Mouse (Mus musculus): ENCODE measurements at regions not wholly inside any gene's neighbourhood (a gene's known extent, or its start where the extent isn't known, plus 50 kb on each side); places are given as distances from the start of the nearest gene placed in this dataset.
"Not testable (repeated sequence)": the region's sequence is repeated elsewhere in the genome, so short reads cannot be mapped to it uniquely, and the experiment has no call there.

DNA sequence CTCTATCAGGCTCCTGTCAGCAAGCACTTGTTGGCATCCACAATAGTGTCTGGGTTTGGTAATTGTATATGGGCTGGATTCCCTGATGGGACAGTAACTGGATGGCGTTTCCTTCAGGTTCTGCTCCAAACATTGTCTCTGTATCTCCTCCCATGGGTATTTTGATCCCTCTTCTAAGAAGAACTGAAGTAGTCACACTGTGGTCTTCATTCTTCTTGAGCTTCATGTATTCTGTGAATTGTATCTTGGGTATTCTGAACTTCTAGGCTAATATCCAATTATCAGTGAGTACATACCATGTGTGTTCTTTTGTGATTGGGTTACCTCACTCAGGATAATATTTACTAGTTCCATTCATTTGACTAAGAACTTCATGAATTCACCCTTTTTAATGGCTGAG, 119.2 kb upstream of the Gm21119 start:
- WGBS: no CpG with 5 or more reads among the region's 1 CpGs
- H3K36me3 ChIP-seq (ENCODE audit: control insufficient read depth, insufficient read depth, low read length); H3K4me1 ChIP-seq (ENCODE audit: control insufficient read depth, insufficient read depth, low read length); DNase-seq; H3K27me3 ChIP-seq (ENCODE audit: control insufficient read depth, insufficient read depth, low read length); H3K27ac ChIP-seq (replicated peaks; ENCODE audit: low read depth, low read length); ATAC-seq (ENCODE audit: low FRiP score, low TSS enrichment); H3K4me2 ChIP-seq (ENCODE audit: low read length); H3K4me3 ChIP-seq (replicated peaks; ENCODE audit: low read depth, low read length); H3K9me3 ChIP-seq (ENCODE audit: control insufficient read depth, low read length); H3K9ac ChIP-seq (replicated peaks; ENCODE audit: low read length): not testable (repeated sequence)

DNA sequence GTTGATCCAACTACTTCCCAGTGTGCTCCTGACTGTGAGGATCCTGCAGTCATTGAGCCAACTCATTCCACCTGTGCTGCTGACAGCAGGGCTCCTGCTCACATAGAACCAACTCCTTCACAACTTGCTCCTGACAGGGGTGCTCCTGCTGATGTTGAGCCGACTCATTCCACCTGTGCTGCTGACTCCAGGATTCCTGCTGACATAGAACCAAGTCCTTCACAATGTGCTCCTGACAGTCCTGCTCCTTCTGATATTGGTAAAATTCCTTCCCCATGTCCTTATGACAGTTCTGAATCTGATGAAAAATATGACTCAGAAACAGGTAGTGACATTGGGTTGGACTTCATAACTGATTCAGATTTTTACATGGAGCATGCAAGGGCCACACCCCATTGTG, 100.8 kb upstream of the Gm21119 start:
- not testable (repeated sequence) for H3K36me3 ChIP-seq (ENCODE audit: control insufficient read depth, insufficient read depth, low read length); H3K27ac ChIP-seq (replicated peaks; ENCODE audit: low read depth, low read length); H3K27me3 ChIP-seq (ENCODE audit: control insufficient read depth, insufficient read depth, low read length); H3K9me3 ChIP-seq (ENCODE audit: control insufficient read depth, low read length); DNase-seq; H3K9ac ChIP-seq (replicated peaks; ENCODE audit: low read length); H3K4me1 ChIP-seq (ENCODE audit: control insufficient read depth, insufficient read depth, low read length); ATAC-seq (ENCODE audit: low FRiP score, low TSS enrichment); H3K4me3 ChIP-seq (replicated peaks; ENCODE audit: low read depth, low read length); H3K4me2 ChIP-seq (ENCODE audit: low read length)
- WGBS: 82% methylated on average over 1 of the region's 1 CpGs

DNA sequence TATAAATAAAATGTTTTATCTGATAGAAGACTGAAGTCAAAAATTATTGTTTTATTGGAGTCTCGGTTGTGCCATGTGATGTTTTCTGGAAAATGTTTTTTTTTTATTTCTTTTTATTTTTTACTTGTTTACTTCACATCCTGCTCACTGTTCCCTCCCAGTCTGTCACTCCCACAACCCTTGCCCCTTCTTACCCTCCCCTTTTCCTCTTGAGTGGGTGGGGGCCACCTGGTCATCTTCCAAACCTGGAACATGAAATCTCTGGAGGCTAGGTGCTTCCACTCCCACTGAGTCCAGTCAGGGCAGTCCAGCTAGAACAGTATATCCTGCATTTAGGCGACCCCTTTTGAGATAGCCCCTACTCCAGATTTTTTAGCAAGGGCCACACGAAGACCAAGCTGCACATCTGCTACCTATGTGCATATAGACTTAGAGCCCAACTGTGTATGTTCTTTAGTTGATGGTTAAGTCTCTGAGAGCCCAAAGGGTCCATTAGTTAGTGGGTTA, 98.3 kb upstream of the Gm21119 start:
- not testable (repeated sequence) for H3K9me3 ChIP-seq (ENCODE audit: control insufficient read depth, low read length); H3K27me3 ChIP-seq (ENCODE audit: control insufficient read depth, insufficient read depth, low read length); H3K27ac ChIP-seq (replicated peaks; ENCODE audit: low read depth, low read length); H3K4me3 ChIP-seq (replicated peaks; ENCODE audit: low read depth, low read length); H3K9ac ChIP-seq (replicated peaks; ENCODE audit: low read length); H3K4me2 ChIP-seq (ENCODE audit: low read length); H3K4me1 ChIP-seq (ENCODE audit: control insufficient read depth, insufficient read depth, low read length); H3K36me3 ChIP-seq (ENCODE audit: control insufficient read depth, insufficient read depth, low read length); ATAC-seq (ENCODE audit: low FRiP score, low TSS enrichment); DNase-seq
- 70% methylated on average over 2 of the region's 3 CpGs for WGBS

DNA sequence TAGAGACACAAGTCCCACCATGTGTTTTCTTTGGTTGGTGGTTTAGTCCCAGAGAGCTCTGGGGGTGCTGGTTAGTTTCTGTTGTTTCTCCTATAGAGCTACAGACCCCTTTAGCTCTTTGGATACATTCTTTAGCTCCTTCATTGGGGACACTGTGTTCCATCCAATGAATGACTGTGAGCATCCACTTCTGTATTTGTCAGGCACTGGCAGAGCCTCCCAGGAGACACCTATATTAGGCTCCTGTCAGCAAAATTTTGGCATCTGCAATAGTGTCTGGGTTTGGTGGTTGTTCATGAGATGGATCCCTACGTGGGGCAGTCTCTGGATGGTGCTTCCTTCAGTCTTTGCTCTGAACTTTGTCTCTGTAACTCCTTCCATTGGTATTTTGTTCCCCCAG, 97.2 kb upstream of the Gm21119 start:
- WGBS: 25% methylated on average over 1 of the region's 1 CpGs
- H3K4me1 ChIP-seq (ENCODE audit: control insufficient read depth, insufficient read depth, low read length); DNase-seq; H3K4me3 ChIP-seq (replicated peaks; ENCODE audit: low read depth, low read length); H3K4me2 ChIP-seq (ENCODE audit: low read length); H3K27me3 ChIP-seq (ENCODE audit: control insufficient read depth, insufficient read depth, low read length); H3K27ac ChIP-seq (replicated peaks; ENCODE audit: low read depth, low read length); H3K36me3 ChIP-seq (ENCODE audit: control insufficient read depth, insufficient read depth, low read length); ATAC-seq (ENCODE audit: low FRiP score, low TSS enrichment); H3K9me3 ChIP-seq (ENCODE audit: control insufficient read depth, low read length); H3K9ac ChIP-seq (replicated peaks; ENCODE audit: low read length): not testable (repeated sequence)

DNA sequence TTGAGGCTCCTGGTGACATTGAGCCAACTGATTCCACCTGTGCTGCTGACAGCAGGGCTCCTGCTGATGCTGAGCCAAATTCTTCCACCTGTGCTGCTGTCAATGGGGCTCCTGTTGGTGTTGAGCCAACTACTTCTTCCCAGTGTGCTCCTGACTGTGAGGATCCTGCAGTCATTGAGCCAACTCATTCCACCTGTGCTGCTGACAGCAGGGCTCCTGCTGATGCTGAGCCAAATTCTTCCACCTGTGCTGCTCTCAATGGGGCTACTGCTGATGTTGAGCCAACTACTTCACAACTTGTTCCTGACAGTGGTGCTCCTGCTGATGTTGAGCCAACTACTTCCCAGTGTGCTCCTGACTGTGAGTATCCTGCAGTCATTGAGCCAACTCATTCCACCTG, 90.2 kb upstream of the Gm21119 start:
- H3K4me2 ChIP-seq (ENCODE audit: low read length); H3K4me1 ChIP-seq (ENCODE audit: control insufficient read depth, insufficient read depth, low read length); H3K36me3 ChIP-seq (ENCODE audit: control insufficient read depth, insufficient read depth, low read length); H3K4me3 ChIP-seq (replicated peaks; ENCODE audit: low read depth, low read length); DNase-seq; H3K9ac ChIP-seq (replicated peaks; ENCODE audit: low read length); H3K27me3 ChIP-seq (ENCODE audit: control insufficient read depth, insufficient read depth, low read length); H3K27ac ChIP-seq (replicated peaks; ENCODE audit: low read depth, low read length); H3K9me3 ChIP-seq (ENCODE audit: control insufficient read depth, low read length); ATAC-seq (ENCODE audit: low FRiP score, low TSS enrichment): not testable (repeated sequence)

DNA sequence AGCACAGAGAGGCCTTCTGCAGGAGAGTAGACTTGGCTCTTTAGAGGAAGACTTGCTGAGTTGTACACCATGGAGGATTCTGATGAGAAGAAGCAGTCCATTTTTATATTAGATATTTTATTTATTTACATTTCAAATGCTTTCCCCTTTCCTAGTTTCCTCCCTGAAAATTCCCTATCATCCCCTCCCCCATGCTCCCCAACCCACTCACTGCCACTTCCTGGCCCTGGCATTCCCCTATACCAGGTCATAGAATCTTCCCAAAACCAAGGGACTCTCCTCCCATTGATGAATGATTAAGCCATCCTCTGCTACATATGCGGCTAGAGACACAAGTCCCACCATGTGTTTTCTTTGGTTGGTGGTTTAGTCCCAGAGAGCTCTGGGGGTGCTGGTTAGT, 85.7 kb upstream of the Gm21119 start:
- H3K4me1 ChIP-seq (ENCODE audit: control insufficient read depth, insufficient read depth, low read length); DNase-seq; H3K27me3 ChIP-seq (ENCODE audit: control insufficient read depth, insufficient read depth, low read length); H3K36me3 ChIP-seq (ENCODE audit: control insufficient read depth, insufficient read depth, low read length); H3K9ac ChIP-seq (replicated peaks; ENCODE audit: low read length); H3K4me2 ChIP-seq (ENCODE audit: low read length); ATAC-seq (ENCODE audit: low FRiP score, low TSS enrichment); H3K27ac ChIP-seq (replicated peaks; ENCODE audit: low read depth, low read length); H3K4me3 ChIP-seq (replicated peaks; ENCODE audit: low read depth, low read length); H3K9me3 ChIP-seq (ENCODE audit: control insufficient read depth, low read length): not testable (repeated sequence)
- WGBS: no CpG with 5 or more reads among the region's 1 CpGs

DNA sequence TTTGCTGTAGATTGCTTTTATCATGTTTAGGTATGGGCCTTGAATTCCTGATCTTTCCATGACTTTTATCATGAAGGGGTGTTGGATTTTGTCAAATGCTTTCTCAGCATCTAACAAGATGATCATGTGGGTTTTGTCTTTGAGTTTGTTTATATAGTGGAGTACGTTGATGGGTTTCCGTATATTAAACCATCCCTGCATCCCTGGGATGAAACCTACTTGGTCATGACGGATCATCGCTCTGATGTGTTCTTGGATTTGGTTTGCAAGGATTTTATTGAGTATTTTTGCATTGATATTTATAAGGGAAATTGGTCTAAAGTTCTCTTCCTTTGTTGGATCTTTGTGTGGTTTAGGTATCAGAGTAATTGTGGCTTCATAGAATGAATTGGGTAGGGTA, 75.7 kb upstream of the Gm21119 start:
- not testable (repeated sequence) for H3K36me3 ChIP-seq (ENCODE audit: control insufficient read depth, insufficient read depth, low read length); H3K27me3 ChIP-seq (ENCODE audit: control insufficient read depth, insufficient read depth, low read length); ATAC-seq (ENCODE audit: low FRiP score, low TSS enrichment); DNase-seq; H3K27ac ChIP-seq (replicated peaks; ENCODE audit: low read depth, low read length); H3K4me1 ChIP-seq (ENCODE audit: control insufficient read depth, insufficient read depth, low read length); H3K9ac ChIP-seq (replicated peaks; ENCODE audit: low read length); H3K4me2 ChIP-seq (ENCODE audit: low read length); H3K4me3 ChIP-seq (replicated peaks; ENCODE audit: low read depth, low read length); H3K9me3 ChIP-seq (ENCODE audit: control insufficient read depth, low read length)
- 92% methylated on average over 4 of the region's 4 CpGs for WGBS

DNA sequence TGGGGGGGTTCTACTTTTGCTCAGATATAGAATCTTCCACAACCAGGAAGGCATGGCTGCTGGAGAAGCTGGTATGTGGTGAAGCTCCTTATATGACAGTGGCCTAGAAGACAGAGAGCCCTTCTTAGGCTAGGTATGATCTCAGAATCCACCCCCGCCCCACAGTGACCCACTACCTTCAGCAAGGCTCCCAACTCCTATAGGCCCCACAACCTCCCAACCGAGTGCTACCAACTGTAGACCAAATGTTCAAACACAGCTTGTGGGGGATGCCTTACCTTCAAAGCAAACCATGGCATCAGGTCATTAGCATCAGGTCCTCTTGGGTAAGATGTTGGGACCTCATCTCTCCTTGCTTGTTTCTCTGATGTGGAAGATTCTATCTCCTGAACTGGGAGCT, 70.6 kb upstream of the Gm21119 start:
- not testable (repeated sequence) for ATAC-seq (ENCODE audit: low FRiP score, low TSS enrichment); DNase-seq; H3K36me3 ChIP-seq (ENCODE audit: control insufficient read depth, insufficient read depth, low read length); H3K4me2 ChIP-seq (ENCODE audit: low read length); H3K9ac ChIP-seq (replicated peaks; ENCODE audit: low read length); H3K4me1 ChIP-seq (ENCODE audit: control insufficient read depth, insufficient read depth, low read length); H3K9me3 ChIP-seq (ENCODE audit: control insufficient read depth, low read length); H3K27ac ChIP-seq (replicated peaks; ENCODE audit: low read depth, low read length); H3K27me3 ChIP-seq (ENCODE audit: control insufficient read depth, insufficient read depth, low read length); H3K4me3 ChIP-seq (replicated peaks; ENCODE audit: low read depth, low read length)
- 84% methylated on average over 2 of the region's 2 CpGs for WGBS

DNA sequence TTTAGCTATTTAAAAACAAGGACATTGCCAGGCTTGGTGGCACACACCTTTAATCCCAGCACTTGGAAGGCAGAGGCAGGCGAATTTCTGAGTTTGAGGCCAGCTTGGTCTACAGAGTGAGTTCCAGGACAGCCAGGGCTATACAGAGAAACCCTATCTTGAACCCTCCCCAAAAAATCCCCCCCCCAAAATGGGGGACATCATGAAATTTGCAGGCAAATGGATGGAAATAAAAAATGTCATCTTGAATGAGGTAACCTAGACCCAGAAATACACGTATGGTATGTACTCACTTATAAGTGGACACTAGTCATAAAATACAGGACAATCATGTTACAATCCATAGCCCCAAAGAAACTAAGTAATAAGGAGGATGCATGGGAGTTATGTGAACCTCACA, 69.4 kb upstream of the Gm21119 start:
- not testable (repeated sequence) for H3K4me2 ChIP-seq (ENCODE audit: low read length); H3K9ac ChIP-seq (replicated peaks; ENCODE audit: low read length); H3K27ac ChIP-seq (replicated peaks; ENCODE audit: low read depth, low read length); ATAC-seq (ENCODE audit: low FRiP score, low TSS enrichment); H3K27me3 ChIP-seq (ENCODE audit: control insufficient read depth, insufficient read depth, low read length); H3K4me3 ChIP-seq (replicated peaks; ENCODE audit: low read depth, low read length); H3K4me1 ChIP-seq (ENCODE audit: control insufficient read depth, insufficient read depth, low read length); DNase-seq; H3K36me3 ChIP-seq (ENCODE audit: control insufficient read depth, insufficient read depth, low read length); H3K9me3 ChIP-seq (ENCODE audit: control insufficient read depth, low read length)
- WGBS: no CpG with 5 or more reads among the region's 2 CpGs

Data from midbrain, embryonic 14.5 days (tissue).